Mouse (Mus musculus) v-Abl transformed pro-B cells (cell line): ENCODE results near the gene Dnajc6.

Experiments used
- in situ Hi-C, 2 experiments: fragments of 400-800 bp; cut with MboI; formaldehyde crosslinking; loops; one replicate each; pipeline ENCODE4 v1.15.1; 2025; ENCODE audit not compliant: unreplicated experiment in 2 of 2

Gene Dnajc6

DNA sequence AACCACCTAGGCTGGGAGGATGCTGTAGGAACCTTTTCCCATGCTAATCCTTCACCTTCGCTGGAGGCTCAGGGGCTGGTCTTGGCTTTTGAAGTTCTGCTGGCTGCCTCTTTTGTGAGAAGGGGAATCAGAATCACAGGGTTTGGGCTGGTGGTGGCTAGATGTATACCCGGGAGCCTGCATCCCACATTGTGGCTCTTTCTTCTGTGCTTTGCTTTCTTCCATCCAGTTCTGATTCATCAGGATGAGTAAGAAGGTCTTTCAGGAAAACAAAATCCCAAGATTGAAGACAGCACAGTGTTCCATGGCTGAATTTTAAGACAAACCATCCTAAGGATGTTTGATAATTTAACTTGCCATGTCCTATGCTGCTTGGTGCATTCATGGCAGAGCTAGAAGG is 123.8 kb downstream of the Dnajc6 start:
- in situ Hi-C loops = no loop called here

DNA sequence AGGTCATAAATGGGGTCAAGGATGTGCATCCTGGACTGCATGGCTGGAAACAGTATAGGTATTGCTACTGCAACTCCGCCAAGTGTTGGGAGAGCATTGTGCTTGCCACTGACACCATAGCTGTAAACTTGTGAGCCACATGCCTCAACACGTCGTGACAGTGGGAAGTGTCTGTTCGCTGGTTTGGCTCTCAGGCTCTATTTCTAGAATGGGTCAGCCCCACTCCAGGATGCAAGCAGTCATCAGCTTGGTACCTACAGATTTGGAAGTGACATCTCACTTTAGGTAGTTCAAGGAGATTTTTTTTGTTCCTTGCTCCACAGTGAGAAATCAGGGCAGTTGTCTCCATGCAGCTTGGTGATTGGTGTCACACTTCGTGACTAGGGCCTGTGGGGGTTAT is 124.8 kb downstream of the Dnajc6 start:
- in situ Hi-C loops = no loop called here

DNA sequence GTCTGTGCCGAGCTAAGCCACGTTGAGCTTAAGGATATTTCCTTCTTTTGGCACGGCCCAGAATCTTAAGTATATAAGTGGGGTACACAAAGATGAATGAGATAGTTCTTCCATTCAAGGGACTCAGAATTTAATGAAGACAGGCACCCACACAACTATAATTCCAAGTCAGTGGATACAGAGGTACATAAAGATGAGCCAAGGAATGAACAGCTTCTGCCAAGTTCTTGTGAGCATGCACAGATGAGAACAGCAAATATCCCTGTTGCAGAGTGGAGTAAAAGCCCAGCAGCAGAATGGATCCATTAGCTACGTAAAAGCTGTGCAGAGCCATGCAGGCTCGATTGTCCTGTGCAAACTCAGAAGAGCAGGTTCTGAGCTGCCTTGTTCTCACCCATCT is 128.8 kb downstream of the Dnajc6 start:
- in situ Hi-C loops = loop anchor here in 1 of 2 experiments (25.0 kb wide), 4 partner anchors 463 to 1687 kb away; partner anchors contain the start of genes Mier1, Oma1 and Wdr78

DNA sequence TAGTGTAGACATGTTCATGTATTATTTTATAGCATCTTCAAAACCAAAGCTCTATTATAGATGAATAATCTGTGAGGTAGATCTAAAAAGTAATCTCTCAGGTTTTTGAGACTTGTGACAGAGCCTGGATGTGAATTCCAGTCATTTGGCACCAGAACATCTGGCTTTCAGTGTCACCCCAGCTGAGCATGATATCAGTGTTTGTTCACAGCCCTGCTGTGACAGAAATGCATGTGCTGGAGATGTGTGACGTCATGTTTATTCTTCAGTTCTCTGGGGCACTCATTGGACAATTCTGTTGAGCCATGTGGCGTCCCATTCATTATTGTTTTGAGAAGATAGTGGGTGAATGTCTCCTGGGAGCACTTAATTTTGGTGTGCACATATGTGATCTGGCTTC is 139.1 kb downstream of the Dnajc6 start:
- in situ Hi-C loops = loop anchor here in 1 of 2 experiments (25.0 kb wide), 4 partner anchors 473 to 1677 kb away; partner anchors contain the start of genes Mier1, Oma1 and Wdr78

DNA sequence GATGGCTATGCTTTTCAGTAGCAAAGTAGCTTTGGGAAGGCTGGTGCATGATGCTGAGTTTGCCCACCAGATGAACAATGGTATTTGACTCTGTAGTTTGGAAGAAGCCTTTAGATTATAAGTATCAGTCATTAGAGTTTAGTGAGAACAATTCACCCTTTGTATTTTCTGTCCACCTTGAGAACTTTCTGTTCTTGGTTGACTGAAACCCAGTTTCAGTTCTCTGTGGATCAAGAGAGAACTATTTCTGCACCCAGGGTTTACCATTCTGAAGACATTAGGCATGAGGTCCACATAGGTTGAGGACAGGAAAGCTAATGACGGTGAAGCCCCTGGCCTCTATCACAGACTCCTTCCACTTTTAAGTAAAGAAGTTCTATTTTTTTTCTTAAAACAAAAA is 141.0 kb downstream of the Dnajc6 start:
- in situ Hi-C loops = loop anchor here in 1 of 2 experiments (25.0 kb wide), 4 partner anchors 475 to 1675 kb away; partner anchors contain the start of genes Mier1, Oma1 and Wdr78

DNA sequence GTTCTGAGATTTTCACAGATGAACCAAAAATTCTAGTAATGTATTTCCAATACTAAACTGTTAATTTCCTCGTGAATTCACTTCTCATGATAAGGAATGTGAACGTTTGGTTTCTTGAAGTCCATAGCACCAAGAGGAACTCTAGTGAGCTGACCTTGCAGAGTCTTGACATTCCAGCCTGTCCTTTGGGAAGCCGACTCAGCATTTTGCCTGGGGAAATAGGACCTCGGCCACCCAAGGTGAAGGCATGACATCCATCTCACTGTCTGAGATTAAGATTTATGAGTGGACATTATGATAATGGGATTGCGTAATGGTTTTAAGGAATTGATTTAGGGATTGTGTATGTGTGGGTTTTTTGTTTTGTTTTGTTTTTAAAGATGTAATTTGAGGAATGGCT is 144.2 kb downstream of the Dnajc6 start:
- in situ Hi-C loops = loop anchor here (10.0 to 25.0 kb wide), 6 partner anchors 286 to 1672 kb away; partner anchors contain the start of genes Mier1 (in 1 of the 2), Oma1 (in 1 of the 2) and Wdr78 (in 1 of the 2)

DNA sequence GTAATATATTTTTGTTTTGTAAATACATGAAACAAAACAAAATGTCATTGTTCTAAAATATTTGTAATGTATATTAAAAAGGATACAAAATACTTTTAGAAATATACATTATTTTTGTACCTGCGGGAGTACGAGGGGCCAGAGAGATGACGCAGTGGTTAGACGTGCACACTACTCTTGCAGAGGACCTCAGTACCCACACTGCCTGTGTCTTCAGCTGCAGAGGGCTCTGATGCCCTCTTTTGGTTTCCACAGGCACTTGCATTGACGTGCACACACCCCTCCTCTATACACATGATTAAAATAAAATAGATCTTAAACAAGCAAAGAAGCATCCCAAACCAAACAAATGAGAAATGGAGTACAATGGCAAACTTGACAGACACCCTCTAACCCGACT is 146.3 kb downstream of the Dnajc6 start:
- in situ Hi-C loops = loop anchor here (10.0 to 25.0 kb wide), 6 partner anchors 288 to 1670 kb away; partner anchors contain the start of genes Mier1 (in 1 of the 2), Oma1 (in 1 of the 2) and Wdr78 (in 1 of the 2)

DNA sequence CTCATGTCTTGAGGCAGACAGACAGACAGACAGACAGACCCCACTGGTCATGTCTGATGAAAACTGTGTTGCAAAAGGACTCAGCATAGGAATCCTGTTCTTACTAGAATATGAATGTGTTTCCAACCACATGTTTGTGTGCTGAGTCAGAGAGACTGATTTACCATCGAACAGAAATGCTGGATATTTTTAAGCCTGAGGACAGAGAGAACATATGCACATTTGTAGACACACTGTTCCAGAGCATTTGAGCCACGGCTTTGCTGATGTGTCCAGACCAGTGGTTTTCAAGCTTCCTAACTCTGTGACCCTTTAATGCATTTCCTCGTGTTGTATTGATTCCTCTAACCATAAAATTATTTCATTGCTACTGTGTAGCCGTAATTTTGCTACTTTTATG is 146.8 kb downstream of the Dnajc6 start:
- in situ Hi-C loops = loop anchor here (10.0 to 25.0 kb wide), 6 partner anchors 288 to 1669 kb away; partner anchors contain the start of genes Mier1 (in 1 of the 2), Oma1 (in 1 of the 2) and Wdr78 (in 1 of the 2)

DNA sequence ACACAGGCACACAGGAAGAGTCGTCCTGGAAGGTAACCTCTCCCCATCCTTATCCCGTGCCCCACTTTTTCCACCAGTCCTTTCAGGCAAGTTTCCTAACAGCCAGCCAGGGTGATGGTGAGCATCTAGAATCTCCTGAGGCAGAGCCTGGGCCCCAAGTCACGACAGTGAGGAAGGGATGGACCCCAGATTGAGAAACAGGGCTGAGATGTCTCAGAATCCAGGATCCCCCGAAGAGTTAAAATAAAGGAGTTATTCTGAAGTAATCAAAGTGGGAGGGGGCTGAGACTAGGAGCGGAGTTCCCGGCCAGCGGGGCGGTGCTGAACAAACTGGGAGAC is 150.4 kb downstream of the Dnajc6 start:
- in situ Hi-C loops = loop anchor here (10.0 to 25.0 kb wide), 6 partner anchors 292 to 1665 kb away; partner anchors contain the start of genes Mier1 (in 1 of the 2), Oma1 (in 1 of the 2) and Wdr78 (in 1 of the 2)

DNA sequence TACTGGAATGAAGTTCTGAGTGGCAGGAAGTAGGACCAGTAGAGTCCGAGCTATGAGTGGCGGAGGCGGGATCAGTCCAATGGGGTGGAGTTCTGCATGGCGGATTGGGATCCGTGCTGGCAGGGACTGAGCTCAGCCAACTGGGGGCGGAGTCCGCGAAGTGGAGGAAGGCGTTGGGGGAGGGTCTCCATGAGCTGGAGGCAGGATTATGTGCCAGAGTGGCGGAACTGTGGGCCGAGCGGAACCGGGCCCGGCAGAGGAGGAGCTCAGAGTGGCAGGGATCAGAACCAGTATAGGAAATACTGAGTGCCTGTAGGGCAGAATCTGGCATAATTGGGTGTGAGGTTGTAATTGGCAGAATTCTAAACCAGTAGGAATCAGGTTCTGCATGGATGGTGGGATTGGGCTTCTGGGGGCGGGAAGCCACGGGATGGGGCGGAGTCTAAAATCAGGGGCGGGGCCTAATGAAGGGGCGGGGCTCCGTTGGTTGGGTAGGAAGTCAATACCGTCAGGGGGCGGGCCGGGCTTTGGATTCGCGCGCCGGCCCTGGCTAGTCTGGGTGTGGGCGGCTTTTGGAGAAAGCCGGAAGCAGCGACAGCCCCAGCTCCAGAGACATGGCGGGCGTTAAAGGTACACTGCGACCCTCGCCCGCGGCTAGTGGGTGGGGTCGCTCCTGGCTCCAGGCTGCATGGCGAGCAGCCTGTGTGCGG is 150.9 kb downstream of the Dnajc6 start, which contains the start of gene Leprot:
Leprot (plus strand) TSS at position 523 of the 710 bp plus-strand sequence.
- in situ Hi-C loops = loop anchor here (10.0 to 25.0 kb wide), 6 partner anchors 293 to 1665 kb away; partner anchors contain the start of genes Mier1 (in 1 of the 2), Oma1 (in 1 of the 2) and Wdr78 (in 1 of the 2)

DNA sequence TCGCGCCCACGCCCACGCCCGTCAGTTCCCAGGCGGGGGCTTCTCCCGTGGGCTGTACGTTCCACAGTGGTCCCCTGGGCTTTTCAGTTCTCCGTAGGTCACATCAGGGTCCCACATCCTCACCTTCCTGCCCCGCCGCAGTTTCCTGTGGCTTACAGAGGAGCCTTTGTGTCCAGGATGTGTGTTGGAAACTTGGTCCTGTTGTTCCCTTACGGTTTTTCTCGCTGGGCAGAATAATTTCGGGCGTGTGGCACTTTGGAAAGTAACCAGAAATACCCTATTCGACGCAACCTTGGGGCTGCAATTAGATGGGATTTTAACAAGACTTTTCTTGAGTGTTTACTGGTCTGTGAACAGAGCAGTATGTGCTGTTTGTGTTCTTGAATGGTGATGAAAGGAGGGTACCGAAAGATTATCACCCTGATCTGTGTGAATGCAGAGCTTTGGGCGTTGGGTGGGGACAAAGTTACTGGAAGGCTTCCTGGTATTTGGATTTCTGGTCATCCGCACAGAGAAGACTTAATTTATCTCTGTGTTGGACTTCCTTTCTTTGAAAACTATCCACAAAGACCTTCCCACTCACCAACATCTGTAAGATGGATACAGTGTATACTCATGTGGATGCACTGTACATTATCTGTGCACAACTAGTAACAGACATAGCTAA is 151.7 kb downstream of the Dnajc6 start:
- in situ Hi-C loops = loop anchor here (10.0 to 25.0 kb wide), 6 partner anchors 293 to 1664 kb away; partner anchors contain the start of genes Mier1 (in 1 of the 2), Oma1 (in 1 of the 2) and Wdr78 (in 1 of the 2)

DNA sequence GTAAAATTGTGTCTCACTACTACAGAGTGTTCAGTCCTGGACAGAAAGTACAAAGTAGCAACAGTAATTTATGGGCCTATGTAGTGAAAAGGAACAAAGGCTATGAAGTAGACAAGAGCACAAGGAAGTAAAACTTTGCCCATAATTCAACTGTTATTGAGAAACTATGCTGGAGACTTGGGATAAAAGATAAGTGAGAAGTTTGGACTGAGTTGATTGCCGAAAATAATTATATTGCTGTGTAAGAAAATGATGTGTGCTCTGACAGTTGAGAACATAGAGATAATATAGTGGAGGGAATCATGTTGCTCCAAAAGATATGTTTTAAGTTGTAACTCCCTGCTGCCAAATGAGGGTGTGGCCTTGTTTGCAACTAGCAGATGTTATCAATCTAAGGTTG is 152.3 kb downstream of the Dnajc6 start:
- in situ Hi-C loops = loop anchor here (10.0 to 25.0 kb wide), 6 partner anchors 294 to 1664 kb away; partner anchors contain the start of genes Mier1 (in 1 of the 2), Oma1 (in 1 of the 2) and Wdr78 (in 1 of the 2)

DNA sequence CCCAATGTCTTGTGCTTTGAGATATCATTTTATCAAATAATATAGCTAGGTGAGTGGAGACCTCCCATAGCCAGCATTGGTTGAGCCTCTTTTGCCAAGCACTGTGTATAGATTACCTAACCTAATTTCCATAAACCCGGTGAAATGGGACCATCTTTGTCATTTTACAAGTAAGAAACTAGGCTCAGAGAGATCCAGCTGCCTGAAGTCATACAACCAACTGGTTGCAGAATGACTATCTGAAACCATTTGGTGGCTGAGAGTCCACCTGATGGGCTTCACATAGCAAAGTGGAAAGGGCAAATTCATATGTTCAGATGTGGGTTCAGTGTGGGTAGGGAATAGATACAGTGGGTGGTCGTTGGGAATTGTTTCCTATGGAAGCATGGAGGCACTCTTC is 154.5 kb downstream of the Dnajc6 start:
- in situ Hi-C loops = loop anchor here (10.0 to 25.0 kb wide), 5 partner anchors 186 to 1686 kb away; partner anchors contain the start of genes Gm12789 (in 1 of the 2) and Gm12790 (in 1 of the 2)

DNA sequence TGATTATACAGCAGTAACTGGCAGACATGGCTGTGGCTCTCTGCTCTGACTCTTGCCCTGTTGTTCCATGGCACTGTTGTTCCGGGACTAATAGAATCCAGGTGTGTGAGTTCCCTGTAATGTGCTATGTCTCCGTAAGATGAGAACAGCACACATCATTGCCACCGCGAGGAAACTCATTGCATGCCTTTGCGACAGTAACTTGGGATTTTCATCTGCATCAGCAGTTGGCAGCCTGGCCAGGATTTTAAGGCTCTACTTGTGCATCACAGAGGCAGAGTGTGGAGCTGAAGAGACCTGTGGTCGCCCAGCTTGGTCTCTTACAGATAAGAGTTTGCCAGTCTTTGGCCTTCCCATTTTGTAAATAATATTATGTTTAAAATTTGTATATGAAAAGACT is 157.8 kb downstream of the Dnajc6 start:
- in situ Hi-C loops = loop anchor here (10.0 to 25.0 kb wide), 5 partner anchors 189 to 1683 kb away; partner anchors contain the start of genes Gm12789 (in 1 of the 2) and Gm12790 (in 1 of the 2)

DNA sequence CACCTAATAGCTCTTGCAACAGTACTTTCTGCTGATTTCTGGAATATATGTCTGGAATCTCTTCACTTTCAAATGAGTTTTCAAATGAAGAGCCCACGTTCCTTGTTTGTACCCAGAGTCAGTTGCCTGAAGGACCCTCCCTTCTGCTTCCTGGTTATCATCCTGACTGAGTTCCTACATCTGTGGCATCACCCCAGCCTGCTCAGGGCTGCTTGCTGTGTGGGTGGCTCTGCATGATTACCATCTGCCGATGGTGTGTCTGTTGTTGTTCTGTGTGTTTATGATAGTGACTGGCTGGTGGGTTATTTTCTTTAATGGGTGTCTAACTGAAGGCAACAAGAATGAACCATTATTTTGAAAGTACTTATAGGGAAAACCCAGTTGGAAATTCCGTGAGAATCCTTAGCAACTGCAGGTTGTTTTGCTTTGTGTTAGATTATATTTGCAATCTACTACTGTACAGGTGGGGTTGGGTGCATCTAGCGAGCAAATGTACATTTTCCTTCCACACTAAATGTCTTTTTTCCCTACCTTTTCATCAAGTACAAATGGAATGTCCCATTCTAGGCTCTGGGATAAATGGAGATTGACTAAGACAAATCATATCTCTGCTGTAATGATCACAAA is 158.5 kb downstream of the Dnajc6 start:
- in situ Hi-C loops = loop anchor here (10.0 to 25.0 kb wide), 5 partner anchors 190 to 1682 kb away; partner anchors contain the start of genes Gm12789 (in 1 of the 2) and Gm12790 (in 1 of the 2)

DNA sequence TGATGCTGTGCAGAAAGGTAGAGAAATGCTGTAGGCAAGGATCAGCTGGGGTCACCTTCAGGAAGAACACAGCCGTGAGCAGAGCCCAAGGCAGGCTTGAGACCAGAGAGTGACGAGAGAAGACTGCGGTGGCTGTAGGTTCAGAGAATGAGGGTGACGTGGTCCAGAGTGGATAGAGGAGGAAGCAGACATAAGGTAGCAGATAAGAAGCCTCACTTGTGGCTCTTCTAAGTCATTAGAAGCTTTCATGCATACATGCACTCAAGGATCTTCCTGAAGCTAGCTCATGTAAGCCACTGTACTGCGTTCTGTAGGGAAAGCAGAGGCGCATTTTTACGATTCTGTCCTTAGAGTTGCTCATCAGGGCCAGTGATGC is 159.0 kb downstream of the Dnajc6 start:
- in situ Hi-C loops = loop anchor here (10.0 to 25.0 kb wide), 5 partner anchors 191 to 1682 kb away; partner anchors contain the start of genes Gm12789 (in 1 of the 2) and Gm12790 (in 1 of the 2)

DNA sequence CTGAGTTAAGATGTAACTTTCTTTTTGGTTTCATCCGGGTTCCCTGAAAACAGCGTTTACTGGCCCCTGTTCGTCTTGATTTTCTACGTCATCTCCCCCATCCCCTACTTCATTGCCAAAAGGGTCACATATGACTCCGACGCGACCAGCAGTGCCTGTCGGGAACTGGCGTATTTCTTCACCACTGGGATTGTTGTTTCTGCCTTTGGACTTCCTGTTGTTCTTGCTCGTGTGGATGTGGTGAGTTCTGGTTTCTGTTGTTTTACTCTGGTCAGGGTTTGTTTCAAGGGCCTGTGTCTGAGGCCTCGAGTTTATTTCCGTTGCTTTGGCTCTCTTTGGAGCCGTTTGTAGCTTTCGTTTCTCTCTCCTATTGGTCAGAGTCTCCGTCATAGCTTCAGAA is 159.6 kb downstream of the Dnajc6 start:
- in situ Hi-C loops = loop anchor here (10.0 to 25.0 kb wide), 5 partner anchors 191 to 1681 kb away; partner anchors contain the start of genes Gm12789 (in 1 of the 2) and Gm12790 (in 1 of the 2)

DNA sequence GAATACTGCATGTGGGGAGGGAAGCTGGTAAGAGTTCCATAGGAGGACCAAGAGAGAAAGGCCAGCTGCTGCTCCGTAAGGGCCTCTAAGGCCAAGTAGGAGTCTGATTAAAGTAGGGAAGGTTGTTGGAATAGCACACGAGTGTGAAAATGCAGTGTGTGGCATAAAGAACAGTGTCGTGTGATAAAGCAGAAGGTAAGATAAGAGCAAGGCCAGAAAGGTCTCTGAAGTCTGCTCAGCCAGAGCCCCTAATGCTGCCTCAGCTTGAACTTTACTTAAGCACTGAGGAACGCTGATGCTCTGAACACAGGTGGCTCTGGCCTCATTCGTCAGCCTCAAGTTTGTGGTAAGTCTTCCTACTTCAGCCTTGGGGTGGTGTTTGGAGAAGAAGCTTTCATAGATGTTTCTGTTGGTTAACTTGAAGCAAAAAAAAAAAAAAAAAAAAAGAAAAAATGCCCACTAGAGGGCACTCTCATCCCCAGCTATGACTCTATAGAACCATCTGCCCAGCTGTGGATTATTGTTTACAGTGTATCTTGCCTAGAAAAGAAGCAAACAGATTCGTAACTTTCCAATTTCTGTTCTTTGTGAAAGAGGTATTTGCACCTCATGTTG is 160.6 kb downstream of the Dnajc6 start:
- in situ Hi-C loops = loop anchor here (10.0 to 25.0 kb wide), 5 partner anchors 192 to 1680 kb away; partner anchors contain the start of genes Gm12789 (in 1 of the 2) and Gm12790 (in 1 of the 2)

DNA sequence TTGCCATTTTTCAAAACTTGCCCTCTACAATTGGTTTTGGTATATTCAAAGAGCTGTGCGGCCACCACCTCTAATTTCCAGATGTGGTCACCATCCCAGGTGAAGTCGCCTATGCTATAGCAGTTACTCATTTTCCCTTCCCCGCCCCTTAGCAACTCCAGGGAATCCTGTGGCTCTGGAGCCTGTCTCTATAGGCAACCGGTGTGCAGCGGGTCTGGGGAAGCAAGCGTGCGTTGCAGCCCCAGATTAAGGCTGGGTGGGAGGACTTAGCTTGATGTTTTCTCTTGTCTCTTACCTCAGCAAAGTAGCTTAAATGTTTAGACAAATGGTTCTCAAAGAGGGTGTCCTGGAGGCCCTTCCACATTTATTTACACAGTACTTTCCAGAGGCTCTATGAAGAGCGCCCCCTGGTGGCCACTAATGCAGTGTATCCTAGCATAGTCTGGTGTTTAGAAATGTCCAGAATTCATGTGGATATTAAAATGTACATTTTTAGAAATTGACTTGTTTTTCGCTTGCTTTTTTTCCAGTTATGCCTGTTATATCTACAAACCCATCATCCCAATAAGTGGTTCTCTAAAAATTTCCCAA is 167.8 kb downstream of the Dnajc6 start:
- in situ Hi-C loops = loop anchor here (10.0 to 25.0 kb wide), 6 partner anchors 279 to 1673 kb away; partner anchors contain the start of genes Gm12789 (in 1 of the 2) and Gm12790 (in 1 of the 2)
